Mouse (Mus musculus) brain, adult 10 weeks (tissue): Measurements from ENCODE around the gene Ikzf1. TPM values are rescaled to one million over a fixed set of nuclear protein-coding genes. Genes with fewer than 3 reads are reported as not detected.

Experiments used
- polyA plus RNA-seq: library from polyadenylated mRNA; stranded (reverse); fragments of 350-450 nt; fragmentation: Illumina TruSeq; extraction: RNeasy Lipid Tissue Mini Kit (QIAGEN cat#74804); gene quantifications from one replicate; pipeline ENCODE4 v1.2.3, GENCODE M21; 2015; ENCODE audit warnings: low read depth, low replicate concordance

Gene Ikzf1
- 2.2 TPM for polyA plus RNA-seq

GRCm38 (mm10) chr11:11684930-11685852 is at the start of gene Ikzf1:
Ikzf1 (plus strand) TSS chr11:11685003.

GRCm38 (mm10) chr11:11808820-11809403 is 124.1 kb downstream of the Ikzf1 start, which contains the start of gene Fignl1:
Fignl1 (minus strand) TSS chr11:11808962.

Other genes starting within 250 kb of the Ikzf1 start
- not detected for gene Spata48, start 222.9 kb upstream of the Ikzf1 start, polyA plus RNA-seq
- 1.0 TPM for gene Zpbp, start 222.6 kb upstream of the Ikzf1 start, polyA plus RNA-seq
- not detected for gene 4930512M02Rik, start 57.2 kb upstream of the Ikzf1 start, polyA plus RNA-seq
- 0.91 TPM for gene Fignl1, start 124.0 kb downstream of the Ikzf1 start, polyA plus RNA-seq
- 19.7 TPM for gene Ddc, start 213.1 kb downstream of the Ikzf1 start, polyA plus RNA-seq